Mouse (Mus musculus): ENCODE measurements at regions not wholly inside any gene's neighbourhood (a gene's known extent, or its start where the extent isn't known, plus 50 kb on each side); places are given as distances from the start of the nearest gene placed in this dataset.

GRCm38 (mm10) chr13:48074630-48075029, 186.4 kb upstream of the Id4 start:
- TF ChIP-seq CTCF (IDR thresholded peaks at IDR 0.05; ENCODE audit: insufficient read depth, low read depth, low read length) (no peak), POLR2A (IDR thresholded peaks at IDR 0.05; ENCODE audit: insufficient read depth, low read depth, low read length) (no peak)

Measured in olfactory bulb, adult 2 months (tissue).